Mouse (Mus musculus) bone marrow macrophage, adult 2 months (primary cell): Measurements from ENCODE around the gene Cdhr2.

Experiments used
- CTCF ChIP-seq: IDR thresholded peaks from 2 replicates; pipeline ENCODE4 v1.5.1; 2012; ENCODE audit warnings: low read depth, mild to moderate bottlenecking, low read length, moderate library complexity
- POLR2A ChIP-seq: IDR thresholded peaks from 2 replicates; pipeline ENCODE4 v1.6.1; 2012; ENCODE audit warnings: mild to moderate bottlenecking, low read depth, low read length, borderline replicate concordance

DNA sequence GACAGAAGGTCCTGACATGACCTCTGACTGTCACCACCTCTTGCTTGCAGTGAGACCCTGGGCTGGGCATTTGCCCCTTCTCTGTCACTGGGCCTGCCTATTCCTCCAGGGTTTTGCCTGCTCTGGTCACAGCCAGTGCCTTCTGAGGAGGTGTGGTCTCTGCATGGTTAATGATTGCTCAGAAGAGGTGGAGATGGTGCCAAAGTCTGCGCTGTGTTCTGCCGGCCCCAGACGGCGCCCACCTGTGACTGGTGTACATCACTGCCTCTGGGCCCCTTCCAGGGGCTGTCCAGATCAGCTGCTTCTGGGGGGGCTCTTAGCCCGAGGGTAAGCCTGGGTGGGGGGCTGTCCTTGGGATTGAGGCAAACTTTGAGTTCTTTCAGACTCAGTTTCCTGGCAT is at the start of gene Cdhr2:
- TF ChIP-seq CTCF (no peak), POLR2A (no peak)
